Mouse (Mus musculus): ENCODE results near the gene Atad3a. TPM values are rescaled to one million over a fixed set of nuclear protein-coding genes. Genes with fewer than 3 reads are reported as not detected.
"Not testable (repeated sequence)": the region's sequence is repeated elsewhere in the genome, so short reads cannot be mapped to it uniquely, and the experiment has no call there.

Atad3a gene
- total and polyA plus RNA-seq, 2 experiments from 2014 or later, result 68.6 to 79.2 TPM

DNA sequence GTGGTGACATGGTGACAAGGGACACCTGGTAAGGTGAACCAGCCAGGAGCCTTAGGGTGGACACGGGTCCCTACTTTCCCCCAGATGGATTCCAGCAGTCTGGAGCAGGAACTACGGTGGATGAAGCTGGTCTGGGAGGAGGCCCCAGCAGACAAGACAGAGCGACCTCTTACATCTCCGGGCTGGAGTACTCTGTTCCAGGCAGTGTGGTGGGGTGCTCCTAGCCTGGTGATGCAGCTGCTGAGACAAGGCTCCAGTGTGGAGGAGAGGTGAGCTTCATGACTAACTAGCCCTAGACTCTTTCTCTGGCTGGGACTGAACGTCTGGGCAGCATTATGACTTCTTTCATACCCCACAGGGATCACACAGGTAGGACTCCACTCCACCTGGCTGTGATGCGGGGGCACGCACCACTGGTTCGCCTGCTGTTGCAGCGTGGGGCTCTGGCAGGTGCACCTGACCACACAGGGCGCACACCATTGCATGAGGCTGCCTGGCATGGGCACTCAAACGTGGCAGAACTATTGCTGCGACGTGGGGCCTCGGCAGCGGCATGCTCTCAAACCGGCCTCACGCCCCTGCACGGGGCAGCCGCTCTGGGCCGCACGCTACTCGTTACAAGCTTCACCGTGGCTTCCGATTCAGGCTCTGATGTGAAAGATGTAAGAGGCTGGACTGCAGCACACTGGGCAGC lies 30.5 kb upstream of the Atad3a start:
- TF ChIP-seq CTCF (IDR thresholded peaks at IDR 0.05; ENCODE audit: low read depth), result no peak
- DNase-seq (no peak), ATAC-seq (no peak)
- no peaks in the 10 kb centered on the region for H3K27me3 ChIP-seq (ENCODE audit: insufficient read depth, low read length)
- no peaks in the 10 kb centered on the region for H3K9me3 ChIP-seq (ENCODE audit: low read length)
- H3K4me3 ChIP-seq (ENCODE audit: low read depth, low read length), result no peak overlapping the region
- no peak overlapping the region for H3K4me2 ChIP-seq (ENCODE audit: low read depth)
- H3K9ac ChIP-seq, result no peak overlapping the region
- no peaks in the 10 kb centered on the region for H3K36me3 ChIP-seq (ENCODE audit: insufficient read depth)
- H3K4me1 ChIP-seq (ENCODE audit: insufficient read depth), result no peaks in the 10 kb centered on the region
- WGBS, result 81% methylated on average over 24 of the region's 24 CpGs
- H3K27ac ChIP-seq (ENCODE audit: low read depth, low read length), result no peak overlapping the region

DNA sequence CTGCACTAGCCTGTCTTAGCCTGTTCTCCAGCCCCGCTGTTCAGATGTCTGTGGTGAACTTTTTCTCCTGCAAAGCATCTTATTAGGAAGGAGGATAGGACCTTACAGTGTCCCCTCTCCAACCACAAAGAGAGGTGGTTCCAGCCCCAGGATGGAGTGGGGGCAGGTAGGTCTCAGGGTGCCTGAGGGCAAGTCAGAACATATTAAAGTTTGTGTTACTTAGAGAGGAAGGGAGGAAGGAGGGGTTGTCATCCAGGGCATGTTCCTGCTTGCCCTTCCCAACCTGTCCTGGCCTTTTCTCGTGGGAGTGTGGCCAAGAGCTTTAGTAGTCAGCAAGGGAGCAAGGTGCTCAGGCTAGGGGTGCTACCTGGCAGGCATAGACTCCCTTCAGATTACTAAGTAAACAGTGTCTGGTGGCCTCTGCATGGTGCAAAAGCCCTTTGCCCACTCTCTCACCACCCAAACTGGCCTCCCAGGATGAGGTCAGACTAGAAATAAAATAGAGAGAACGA lies 29.8 kb upstream of the Atad3a start:
- Histone ChIP-seq H3K4me3 (ENCODE audit: low read depth, low read length) (no peak overlapping the region), H3K27me3 (ENCODE audit: insufficient read depth, low read length) (no peaks in the 10 kb centered on the region), H3K4me1 (ENCODE audit: insufficient read depth) (no peaks in the 10 kb centered on the region), H3K9ac (no peak overlapping the region), H3K27ac (ENCODE audit: low read depth, low read length) (no peak overlapping the region), H3K9me3 (ENCODE audit: low read length) (no peaks in the 10 kb centered on the region), H3K36me3 (ENCODE audit: insufficient read depth) (no peaks in the 10 kb centered on the region), H3K4me2 (ENCODE audit: low read depth) (no peak overlapping the region)
- ATAC-seq, result no peak
- no peak for DNase-seq
- no peak for TF ChIP-seq CTCF (IDR thresholded peaks at IDR 0.05; ENCODE audit: low read depth)
- 71% methylated on average over 3 of the region's 3 CpGs for WGBS

DNA sequence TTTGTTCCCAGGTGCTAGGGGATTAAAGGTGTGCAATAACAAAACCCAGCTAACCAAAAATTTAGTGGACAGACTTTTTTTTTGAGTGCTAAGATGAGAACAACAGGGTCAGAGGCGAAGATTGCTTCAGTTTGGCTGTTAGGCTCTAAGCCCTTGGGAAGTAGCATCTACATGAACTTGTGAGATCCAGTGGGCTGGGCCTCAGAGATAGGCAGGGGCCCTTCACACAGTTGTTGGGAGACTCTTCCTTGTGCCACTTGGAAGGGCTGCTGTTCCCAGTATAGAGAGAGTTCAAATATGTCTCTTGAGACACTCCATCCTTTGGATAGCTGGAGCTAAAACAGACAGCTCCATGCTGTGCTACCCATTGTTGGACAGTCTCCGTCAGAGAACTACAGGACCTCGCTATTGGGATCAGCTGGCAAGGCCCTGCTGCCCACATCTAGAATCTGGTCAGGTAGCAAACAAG lies 29.2 kb upstream of the Atad3a start, which contains the start of gene Ankrd65:
TSS of gene Ankrd65 (plus strand) at position 419 of the 469 bp plus-strand sequence.
- no peak within 1 kb of the TSS for H3K4me3 ChIP-seq (ENCODE audit: low read depth, low read length)
- H3K27me3 ChIP-seq (ENCODE audit: insufficient read depth, low read length), result no peaks in the 10 kb centered on the region
- no peak for DNase-seq
- TF ChIP-seq CTCF (IDR thresholded peaks at IDR 0.05; ENCODE audit: low read depth), result no peak
- ATAC-seq, result no peak
- 79% methylated on average over 3 of the region's 3 CpGs for WGBS
- no peak within 1 kb of the TSS for H3K9ac ChIP-seq
- no peak within 1 kb of the TSS for H3K27ac ChIP-seq (ENCODE audit: low read depth, low read length)
- no peak within 1 kb of the TSS for H3K4me2 ChIP-seq (ENCODE audit: low read depth)
- no peaks in the 10 kb centered on the region for H3K4me1 ChIP-seq (ENCODE audit: insufficient read depth)
- H3K36me3 ChIP-seq (ENCODE audit: insufficient read depth), result no peaks in the 10 kb centered on the region
- no peaks in the 10 kb centered on the region for H3K9me3 ChIP-seq (ENCODE audit: low read length)

DNA sequence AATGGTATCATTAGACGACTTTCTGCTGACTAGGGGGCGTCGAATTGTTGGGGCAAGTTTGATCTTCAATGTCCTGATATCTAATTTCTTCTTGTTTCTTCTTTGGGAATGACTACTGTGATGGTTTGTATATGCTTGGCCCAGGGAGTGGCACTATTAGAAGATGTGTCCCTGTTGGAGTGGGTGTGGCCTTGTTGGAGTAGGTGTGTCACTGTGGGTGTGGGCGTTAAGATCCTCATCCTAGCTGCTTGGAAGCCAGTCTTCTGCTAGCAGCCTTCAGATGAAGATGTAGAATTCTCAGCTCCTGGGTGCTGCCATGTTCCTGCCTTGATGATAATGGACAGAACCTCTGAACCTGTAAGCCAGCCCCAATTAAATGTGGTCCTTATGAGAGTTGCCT lies 27.9 kb upstream of the Atad3a start:
- H3K36me3 ChIP-seq (ENCODE audit: insufficient read depth); H3K27ac ChIP-seq (ENCODE audit: low read depth, low read length); H3K9ac ChIP-seq; H3K4me3 ChIP-seq (ENCODE audit: low read depth, low read length); DNase-seq; ATAC-seq; H3K4me1 ChIP-seq (ENCODE audit: insufficient read depth); H3K4me2 ChIP-seq (ENCODE audit: low read depth); H3K9me3 ChIP-seq (ENCODE audit: low read length); H3K27me3 ChIP-seq (ENCODE audit: insufficient read depth, low read length): not testable (repeated sequence)
- 85% methylated on average over 4 of the region's 4 CpGs for WGBS

DNA sequence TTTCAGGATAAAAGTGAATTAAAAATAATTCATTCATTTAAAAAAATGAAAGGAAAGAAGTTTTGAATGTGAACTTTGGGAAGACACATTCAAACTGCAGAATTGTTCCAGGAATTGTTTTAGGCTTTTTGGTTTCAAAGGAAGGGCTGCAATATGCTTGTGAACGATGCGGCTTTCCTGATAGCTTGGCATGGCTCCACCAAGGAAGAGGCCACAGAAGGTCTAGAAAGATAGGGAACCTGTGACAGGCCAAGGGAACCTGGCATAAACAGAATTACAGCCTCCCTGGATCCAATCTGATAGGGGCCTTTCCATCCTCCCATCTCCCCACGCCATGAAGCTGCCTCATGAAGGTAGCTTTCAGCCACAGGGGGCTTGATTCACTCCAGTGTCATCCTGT lies 27.4 kb upstream of the Atad3a start:
- WGBS, result 72% methylated on average over 3 of the region's 3 CpGs

DNA sequence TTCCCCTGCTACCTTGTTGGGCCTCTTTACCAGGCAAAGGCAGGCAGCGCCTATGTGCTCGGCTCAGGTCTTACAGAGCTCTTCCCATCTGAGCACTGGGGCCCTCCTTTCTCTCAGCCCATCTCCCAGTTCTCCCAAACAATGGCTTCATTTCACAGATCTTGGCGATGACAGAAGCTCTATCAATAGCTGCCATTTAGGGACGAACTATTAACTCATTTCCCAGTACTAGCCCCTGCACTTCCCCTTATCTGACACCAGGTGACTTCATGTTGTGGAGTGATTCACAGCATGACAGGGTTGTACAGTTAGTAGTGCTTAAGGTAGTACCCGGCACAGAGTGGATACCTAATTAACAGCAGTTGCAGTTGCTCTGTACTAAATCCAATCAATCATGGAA lies 24.9 kb upstream of the Atad3a start, which contains the start of gene Tmem88b:
TSS of gene Tmem88b (minus strand) at position 56 of the 400 bp plus-strand sequence.
- Histone ChIP-seq H3K4me1 (ENCODE audit: insufficient read depth) (peaks cover 2% of the 10 kb centered on the region; the same call in 1 of the 2 replicates), H3K36me3 (ENCODE audit: insufficient read depth) (no peaks in the 10 kb centered on the region), H3K4me2 (ENCODE audit: low read depth) (peak within 1 kb of the TSS; percentile 76), H3K9me3 (ENCODE audit: low read length) (no peaks in the 10 kb centered on the region), H3K4me3 (ENCODE audit: low read depth, low read length) (peak within 1 kb of the TSS; percentile 64), H3K27ac (ENCODE audit: low read depth, low read length) (peak within 1 kb of the TSS; percentile 88), H3K9ac (peak within 1 kb of the TSS; percentile 96), H3K27me3 (ENCODE audit: insufficient read depth, low read length) (no peaks in the 10 kb centered on the region)
- DNase-seq (no peak), ATAC-seq (no peak)
- peak; percentile 42; the same call in 1 of the 2 replicates for TF ChIP-seq CTCF (IDR thresholded peaks at IDR 0.05; ENCODE audit: low read depth)
- WGBS, result 63% methylated on average over 5 of the region's 5 CpGs

More for the DNA sequence above, 27.4 kb upstream of the Atad3a start:
- ATAC-seq (no peak), DNase-seq (no peak)
- Histone ChIP-seq H3K9ac (no peak overlapping the region), H3K36me3 (ENCODE audit: insufficient read depth) (no peaks in the 10 kb centered on the region), H3K4me1 (ENCODE audit: insufficient read depth) (peaks cover 2% of the 10 kb centered on the region; the same call in 1 of the 2 replicates), H3K4me3 (ENCODE audit: low read depth, low read length) (no peak overlapping the region), H3K27ac (ENCODE audit: low read depth, low read length) (no peak overlapping the region), H3K9me3 (ENCODE audit: low read length) (no peaks in the 10 kb centered on the region), H3K27me3 (ENCODE audit: insufficient read depth, low read length) (no peaks in the 10 kb centered on the region), H3K4me2 (ENCODE audit: low read depth) (no peak overlapping the region)
- no peak for TF ChIP-seq CTCF (IDR thresholded peaks at IDR 0.05; ENCODE audit: low read depth)

DNA sequence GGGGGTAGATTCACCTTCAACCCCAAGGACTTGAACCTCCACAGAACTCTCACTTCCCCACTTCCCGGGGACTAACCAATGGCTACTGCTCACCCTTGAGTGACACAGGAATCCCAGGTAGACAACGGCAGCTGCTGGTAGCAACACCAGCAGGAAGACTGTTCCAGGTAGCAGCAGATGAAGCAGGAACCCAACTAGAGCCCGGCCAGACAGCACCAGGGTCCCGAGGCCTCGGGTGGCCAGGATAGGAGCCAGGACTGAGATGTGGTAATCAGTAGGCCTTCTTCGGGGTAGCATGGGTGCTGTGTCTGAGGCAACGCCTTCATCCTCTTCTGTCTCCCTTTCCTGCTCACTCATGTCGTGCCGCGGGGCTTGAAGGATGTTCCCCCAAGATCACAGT lies 24.4 kb upstream of the Atad3a start:
- Histone ChIP-seq H3K36me3 (ENCODE audit: insufficient read depth) (no peaks in the 10 kb centered on the region), H3K4me3 (ENCODE audit: low read depth, low read length) (no peak overlapping the region), H3K9me3 (ENCODE audit: low read length) (no peaks in the 10 kb centered on the region), H3K27me3 (ENCODE audit: insufficient read depth, low read length) (no peaks in the 10 kb centered on the region), H3K9ac (0 out of 2 replicates have a peak overlapping the region, but pooled peaks have one; percentile 10), H3K4me2 (ENCODE audit: low read depth) (no peak overlapping the region), H3K4me1 (ENCODE audit: insufficient read depth) (peaks cover 2% of the 10 kb centered on the region; the same call in 1 of the 2 replicates), H3K27ac (ENCODE audit: low read depth, low read length) (no peak overlapping the region)
- TF ChIP-seq CTCF (IDR thresholded peaks at IDR 0.05; ENCODE audit: low read depth), result no peak
- 80% methylated on average over 10 of the region's 10 CpGs for WGBS
- no peak for ATAC-seq
- no peak for DNase-seq

Data from forebrain, postnatal 0 days (tissue).